Mouse (Mus musculus): ENCODE data around the gene Col24a1.
A peak's percentile ranks its signal among the peaks of the same experiment; 100 is the strongest.

The Col24a1 gene

GRCm38 (mm10) chr3:145575340-145575739 is 283.1 kb downstream of the Col24a1 start:
- no peak for DNase-seq

GRCm38 (mm10) chr3:145575743-145576481 is 283.6 kb downstream of the Col24a1 start, which contains the start of gene Znhit6:
TSS of gene Znhit6 (plus strand) at chr3:145576205.
- peak; percentile 96 to 97 for DNase-seq

GRCm38 (mm10) chr3:145576482-145576822 is 284.2 kb downstream of the Col24a1 start:
- DNase-seq = no peak

DNA sequence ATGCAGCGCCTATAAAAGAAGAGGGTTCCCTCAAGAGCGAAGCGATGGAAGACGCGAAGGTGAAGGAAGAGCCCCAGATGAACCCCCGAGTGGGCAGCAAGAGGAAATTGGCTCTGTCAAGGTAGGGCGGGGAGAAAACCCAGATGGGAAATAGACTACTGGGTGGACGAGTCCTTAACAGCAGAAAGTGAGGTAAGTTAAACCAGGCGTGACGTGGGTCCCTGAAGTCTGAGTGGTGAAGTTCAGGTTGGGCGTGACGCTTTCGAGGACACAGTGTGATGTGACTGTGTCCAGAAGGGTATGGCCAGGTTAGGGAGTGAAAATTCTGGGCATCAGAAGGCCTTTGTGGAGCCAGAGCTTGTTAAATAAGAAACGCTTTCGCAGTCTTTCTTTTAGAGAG is 284.6 kb downstream of the Col24a1 start:
- peak in 1 of 2 experiments; percentile 13 for DNase-seq

GRCm38 (mm10) chr3:145583043-145583442 is 290.8 kb downstream of the Col24a1 start:
- DNase-seq = no peak

- peak in 1 of 2 experiments; percentile 7 for DNase-seq
Observed at GRCm38 (mm10) chr3:145583522-145584200, 291.4 kb downstream of the Col24a1 start.

GRCm38 (mm10) chr3:145590562-145590961 is 298.3 kb downstream of the Col24a1 start:
- DNase-seq = no peak

DNA sequence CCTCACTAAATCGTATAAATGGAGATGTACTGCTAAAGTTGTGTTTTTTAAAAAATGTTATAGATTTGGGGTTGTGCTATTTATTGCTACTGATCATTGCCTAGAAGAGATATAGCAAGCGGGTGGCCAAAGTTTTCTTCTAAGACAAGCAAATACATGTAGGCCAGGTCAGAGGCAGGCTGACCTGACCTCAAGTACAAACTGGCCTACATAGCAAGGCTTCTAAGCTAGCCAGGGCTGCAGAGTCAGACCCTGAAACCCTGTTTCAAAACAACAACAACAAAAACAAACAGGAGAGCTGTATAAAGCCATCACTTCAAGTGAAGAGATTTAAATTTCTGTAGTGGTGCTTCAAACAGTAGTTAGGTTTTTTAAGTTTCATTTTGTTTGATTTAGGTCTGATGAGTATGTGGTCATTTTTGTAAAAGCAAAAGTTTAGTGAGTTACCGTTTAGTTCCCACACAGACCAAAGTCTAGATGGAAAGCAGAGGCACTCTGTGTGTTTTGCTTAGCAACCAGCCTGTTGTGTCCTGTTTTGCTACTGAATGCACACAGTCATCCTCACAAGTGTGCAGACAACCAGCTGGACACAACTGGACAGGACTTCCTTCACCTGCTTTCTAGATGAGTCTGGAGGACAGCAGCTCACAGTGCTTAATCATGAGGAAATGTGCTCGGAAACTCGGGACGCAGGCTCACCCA is 299.7 kb downstream of the Col24a1 start:
- no peak for DNase-seq

DNA sequence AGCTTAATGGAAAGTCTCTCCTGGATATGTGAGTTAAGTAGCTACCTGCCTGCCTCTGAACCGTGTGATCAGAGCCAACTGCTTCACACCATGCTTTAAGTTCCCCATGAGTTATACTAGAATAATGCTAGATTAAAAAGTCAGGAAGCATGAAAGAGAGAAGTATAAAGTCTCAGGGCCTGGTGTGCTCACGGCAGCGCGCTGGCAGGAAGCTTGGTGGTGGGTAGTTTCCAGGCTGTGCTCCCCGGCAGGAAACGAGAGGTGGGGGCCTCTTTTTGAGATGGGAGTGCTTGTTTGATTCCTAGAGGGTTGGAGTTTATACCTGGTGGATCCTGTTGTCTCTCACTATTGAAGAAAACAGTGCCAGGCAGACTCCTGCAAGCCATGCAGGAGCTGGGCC is 303.1 kb downstream of the Col24a1 start:
- no peak for DNase-seq

- DNase-seq = no peak
Observed at GRCm38 (mm10) chr3:145599059-145599458, 306.8 kb downstream of the Col24a1 start.

GRCm38 (mm10) chr3:145600801-145601200 is 308.5 kb downstream of the Col24a1 start:
- DNase-seq = no peak

DNA sequence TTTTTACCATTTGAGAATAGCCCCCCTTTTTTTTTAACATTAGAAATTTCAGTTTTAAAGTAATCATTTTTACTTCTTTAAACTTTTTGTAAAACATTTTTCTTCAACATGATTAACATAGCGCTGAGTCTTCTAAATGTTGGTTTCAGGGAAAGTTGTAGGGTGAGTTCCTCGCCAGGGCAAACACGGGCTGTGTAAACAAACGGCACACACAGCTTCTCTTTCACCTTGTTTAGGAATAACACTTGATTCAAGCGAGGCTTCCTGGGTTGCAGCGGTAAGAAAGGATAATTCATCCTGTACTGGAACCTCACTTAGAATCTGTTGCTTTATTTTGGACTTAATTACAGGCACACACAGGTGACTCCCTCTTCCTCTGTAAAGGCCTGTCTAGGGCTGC is 309.1 kb downstream of the Col24a1 start:
- no peak for DNase-seq
